Mouse (Mus musculus) kidney, adult 2 months (tissue): ENCODE measurements at regions not wholly inside any gene's neighbourhood (a gene's known extent, or its start where the extent isn't known, plus 50 kb on each side); places are given as distances from the start of the nearest gene placed in this dataset.

Experiments
- CTCF ChIP-seq: fragments of 200-500 bp; conservative IDR thresholded peaks from 2 replicates; pipeline ENCODE4 v1.5.1; 2011; ENCODE audit warnings: low read depth, mild to moderate bottlenecking, control low read depth, low read length, moderate library complexity, mixed read lengths; ENCODE audit not compliant: insufficient read depth, insufficient read length
- POLR2A ChIP-seq: fragments of 200-500 bp; IDR thresholded peaks from one replicate; pipeline ENCODE4 v1.6.1; 2011; ENCODE audit warnings: low read depth, low read length, control low read depth

DNA sequence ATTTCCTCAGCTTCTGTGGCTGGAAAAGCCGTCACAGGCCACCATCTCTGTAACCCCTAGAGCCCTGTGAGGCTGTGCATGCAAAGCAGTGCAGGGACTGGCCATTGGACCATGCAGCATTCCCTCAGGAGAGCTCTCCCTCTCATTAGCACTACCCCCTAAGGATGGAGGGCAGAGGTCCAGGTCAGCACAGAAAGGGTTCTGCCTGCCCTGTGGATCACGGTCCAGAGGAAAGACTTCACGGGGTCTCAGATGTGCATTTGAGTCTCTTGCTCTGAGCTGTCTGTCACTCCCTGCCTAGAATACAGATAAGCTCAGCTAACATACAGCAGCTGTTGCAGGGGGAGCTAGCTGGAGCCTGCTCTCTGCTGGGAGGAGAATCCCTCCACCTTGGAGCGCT lies 151.6 kb downstream of the Usp31 start:
- no peak for TF ChIP-seq POLR2A
- no peak for TF ChIP-seq CTCF
